Mouse (Mus musculus) E14TG2a.4 (cell line): ENCODE results near the gene Cntd1.

Experiments
- CTCF ChIP-seq: conservative IDR thresholded peaks from 2 replicates; pipeline ENCODE4 v1.5.1; 2014; ENCODE audit warnings: low read length
- NANOG ChIP-seq: IDR thresholded peaks from 2 replicates; pipeline ENCODE4 v1.6.1; 2014; ENCODE audit warnings: borderline replicate concordance, low read length, mixed read lengths
- POU5F1 ChIP-seq: IDR thresholded peaks from 2 replicates; pipeline ENCODE4 v1.6.1; 2014; ENCODE audit warnings: low read length, borderline replicate concordance

GRCm38 (mm10) chr11:101291231-101291630, 12.4 kb downstream of the Cntd1 start:
- TF ChIP-seq CTCF (no peak), POU5F1 (no peak), NANOG (no peak)
